Mouse (Mus musculus) embryonic facial prominence, embryonic 15.5 days (tissue): ENCODE results near the gene Mark3. TPM values are rescaled to one million over a fixed set of nuclear protein-coding genes. Genes with fewer than 3 reads are reported as not detected.

ENCODE experiments used
- ATAC-seq: fragments of 200-750 bp; cut with Nextera tagmentation; 2 replicates; pipeline ENCODE4 v1.8.0; 2017; ENCODE audit warnings: low read depth, moderate TSS enrichment; ENCODE audit not compliant: insufficient number of reproducible peaks, low FRiP score, low TSS enrichment
- H3K27ac ChIP-seq: fragments of 300-500 bp; sonication (generic); replicated peaks from 2 replicates; pipeline ENCODE4 v1.5.1; 2015; ENCODE audit warnings: mild to moderate bottlenecking, inconsistent platforms
- H3K27me3 ChIP-seq: fragments of 300-500 bp; sonication (generic); 2 replicates; pipeline ENCODE4 v1.6.1; 2015; ENCODE audit warnings: inconsistent platforms
- H3K36me3 ChIP-seq: fragments of 300-500 bp; sonication (generic); 2 replicates; pipeline ENCODE4 v1.6.1; 2015; ENCODE audit warnings: mild to moderate bottlenecking, inconsistent platforms
- H3K4me1 ChIP-seq: fragments of 300-500 bp; sonication (generic); 2 replicates; pipeline ENCODE4 v1.6.1; 2015; ENCODE audit warnings: inconsistent platforms
- H3K4me2 ChIP-seq: fragments of 300-500 bp; sonication (generic); replicated peaks from 2 replicates; pipeline ENCODE4 v1.6.1; 2015; ENCODE audit warnings: mild to moderate bottlenecking, inconsistent platforms
- H3K4me3 ChIP-seq: fragments of 300-500 bp; sonication (generic); replicated peaks from 2 replicates; pipeline ENCODE4 v1.5.1; 2015; ENCODE audit warnings: mild to moderate bottlenecking, inconsistent platforms
- H3K9ac ChIP-seq: fragments of 300-500 bp; sonication (generic); 2 replicates; pipeline ENCODE4 v1.6.1; 2015; ENCODE audit warnings: inconsistent platforms
- H3K9me3 ChIP-seq: fragments of 300-500 bp; sonication (generic); replicated peaks from 2 replicates; pipeline ENCODE4 v1.6.1; 2016; ENCODE audit warnings: inconsistent platforms
- WGBS: fragments of 180-500 bp; shearing (Covaris S2); methylation state at CpG from one replicate; pipeline ENCODE4 v1.1.7; 2015; 5-methylcytosine and 5-hydroxymethylcytosine counted together
- polyA plus RNA-seq: library from polyadenylated mRNA; unstranded; fragments of >200 nt; fragmentation: Nextera tagmentation; extraction: Ambion mirVana; gene quantifications from 2 replicates; pipeline ENCODE4 v1.2.1, GENCODE M21; 2015

The Mark3 gene
- polyA plus RNA-seq, 1 experiment from 2014 or later = 37.7 TPM

DNA sequence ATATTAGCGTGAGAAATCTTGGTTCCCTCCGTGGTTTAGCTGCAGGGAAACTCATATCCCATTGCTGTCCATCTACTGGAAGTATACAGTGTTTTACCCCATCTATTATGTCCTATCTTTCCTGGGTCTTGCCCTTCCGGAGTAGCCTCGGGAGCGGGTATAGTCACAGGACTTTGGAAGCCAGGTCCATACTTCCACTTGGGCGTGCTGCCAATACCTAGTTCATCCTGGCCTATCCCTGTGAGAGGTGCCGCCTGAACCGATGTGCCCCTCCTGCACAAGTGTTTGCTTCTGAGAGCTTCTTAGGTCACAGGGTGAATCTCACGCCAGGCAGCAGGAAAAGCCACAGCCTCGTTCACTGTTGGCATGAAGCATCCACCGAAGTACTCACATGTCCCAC, 115.1 kb downstream of the Mark3 start:
- Histone ChIP-seq H3K27me3 (no peaks in the 10 kb centered on the region), H3K36me3 (no peaks in the 10 kb centered on the region), H3K9me3 (no peaks in the 10 kb centered on the region), H3K9ac (no peak overlapping the region), H3K27ac (no peak overlapping the region), H3K4me2 (no peak overlapping the region), H3K4me1 (peaks cover 47% of the 10 kb centered on the region), H3K4me3 (no peak overlapping the region)
- ATAC-seq = no peak
- 71% methylated on average over 11 of the region's 11 CpGs for WGBS

DNA sequence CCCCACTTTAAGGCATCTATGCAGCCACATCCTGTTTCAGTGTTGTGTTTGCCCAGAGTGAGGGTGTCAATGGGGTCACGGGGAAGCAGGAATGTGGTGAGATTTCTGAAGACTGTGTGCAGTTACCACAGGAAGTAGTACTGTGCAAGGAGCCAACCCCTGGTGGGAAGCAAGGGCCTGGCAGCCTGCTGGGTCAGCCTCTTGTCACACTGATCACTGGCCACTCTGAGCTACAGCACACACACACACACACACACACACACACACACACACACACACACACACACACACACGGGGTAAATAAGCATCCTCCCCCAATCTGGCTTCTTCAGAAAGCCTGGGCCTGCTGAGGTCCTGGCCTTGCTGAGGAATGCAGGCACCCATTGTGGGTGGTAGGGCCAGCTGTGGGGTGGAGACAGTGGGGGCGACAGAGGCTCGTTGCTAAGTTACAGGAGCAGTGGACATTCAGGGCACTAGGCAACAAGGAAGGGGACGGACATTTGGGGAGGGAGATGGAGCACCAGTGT, 117.1 kb downstream of the Mark3 start:
- Histone ChIP-seq H3K27ac (peak overlapping the region; percentile 44; the same call in 1 of the 2 replicates), H3K9me3 (no peaks in the 10 kb centered on the region), H3K9ac (no peak overlapping the region), H3K4me3 (no peak overlapping the region), H3K27me3 (no peaks in the 10 kb centered on the region), H3K4me1 (peaks cover 65% of the 10 kb centered on the region), H3K4me2 (no peak overlapping the region), H3K36me3 (no peaks in the 10 kb centered on the region)
- ATAC-seq = no peak
- 31% methylated on average over 5 of the region's 5 CpGs for WGBS

DNA sequence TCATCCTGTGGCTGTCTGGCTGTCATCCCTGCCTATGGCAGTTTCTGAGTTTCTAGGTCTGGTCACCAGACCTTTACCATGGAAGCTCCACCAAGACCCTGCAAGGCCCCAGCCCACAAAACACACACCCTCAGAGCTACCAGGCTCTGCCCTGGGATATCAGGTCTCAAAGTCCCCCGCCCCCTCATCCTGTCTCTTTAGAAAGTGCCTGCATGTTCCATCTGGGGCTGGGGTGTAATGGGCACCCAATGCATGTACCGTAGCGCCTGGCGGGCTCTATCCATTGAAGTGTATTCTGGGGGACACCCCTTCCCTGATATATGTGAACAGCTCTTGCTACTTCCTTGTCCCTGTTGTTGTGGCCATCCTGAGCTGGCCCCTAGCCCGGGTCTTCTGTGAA, 118.6 kb downstream of the Mark3 start:
- Histone ChIP-seq H3K27ac (no peak overlapping the region), H3K36me3 (no peaks in the 10 kb centered on the region), H3K4me2 (no peak overlapping the region), H3K27me3 (no peaks in the 10 kb centered on the region), H3K4me1 (peaks cover 57% of the 10 kb centered on the region), H3K9me3 (no peaks in the 10 kb centered on the region), H3K9ac (no peak overlapping the region), H3K4me3 (no peak overlapping the region)
- ATAC-seq = no peak
- WGBS = 71% methylated on average over 5 of the region's 5 CpGs

DNA sequence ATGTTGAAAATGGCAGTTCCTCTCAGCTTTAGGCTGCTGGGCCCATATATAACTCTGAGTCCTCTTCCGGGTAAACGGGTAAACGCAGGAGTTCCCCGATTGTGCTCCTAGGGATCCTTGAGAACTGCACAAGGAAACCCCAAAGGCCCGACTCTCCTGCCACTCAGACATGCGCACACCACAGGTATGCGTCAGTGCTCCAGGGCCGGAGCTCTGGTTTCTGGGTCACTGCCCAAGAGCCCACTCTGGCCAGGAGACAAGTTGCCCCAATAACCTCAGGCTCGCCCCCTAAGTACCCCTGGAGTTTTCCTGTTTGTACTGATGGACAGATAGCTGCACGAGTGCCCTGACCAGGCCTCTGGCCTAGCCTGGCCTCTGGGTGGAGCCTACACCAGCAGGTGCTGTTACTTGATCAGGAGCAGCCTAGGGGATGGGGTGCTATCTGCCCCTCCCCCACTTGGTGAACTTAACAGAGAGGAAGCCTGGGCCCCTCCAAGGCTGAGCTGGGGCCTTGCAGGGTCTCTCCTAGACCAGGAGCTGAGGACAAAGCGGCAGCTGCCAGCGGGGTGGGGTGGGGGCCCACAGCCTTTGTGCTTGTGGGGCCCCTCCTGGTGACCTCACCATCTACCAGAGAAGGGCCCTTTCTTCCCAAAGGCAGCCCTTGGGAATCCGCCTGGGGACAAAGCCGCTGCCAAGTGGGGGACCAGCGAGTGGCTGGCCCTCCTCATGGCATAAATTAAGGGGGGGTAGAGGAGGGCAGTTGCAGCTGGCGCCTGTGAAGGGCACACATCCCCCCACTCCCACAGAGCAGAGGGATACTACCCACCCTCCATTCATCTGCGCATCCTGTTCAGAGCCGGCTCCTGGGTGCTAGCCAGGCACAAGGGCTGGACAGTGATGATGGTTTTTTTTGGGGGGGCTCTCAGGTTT, 119.3 kb downstream of the Mark3 start:
- Histone ChIP-seq H3K9ac (peak overlapping the region; percentile 12; the same call in 1 of the 2 replicates), H3K4me1 (peaks cover 53% of the 10 kb centered on the region), H3K27ac (peak overlapping the region; percentile 66), H3K27me3 (no peaks in the 10 kb centered on the region), H3K9me3 (no peaks in the 10 kb centered on the region), H3K4me2 (peak overlapping the region; percentile 34), H3K36me3 (no peaks in the 10 kb centered on the region), H3K4me3 (no peak overlapping the region)
- whole genome bisulfite sequencing = 38% methylated on average over 18 of the region's 18 CpGs
- peak; percentile 66 for ATAC-seq

DNA sequence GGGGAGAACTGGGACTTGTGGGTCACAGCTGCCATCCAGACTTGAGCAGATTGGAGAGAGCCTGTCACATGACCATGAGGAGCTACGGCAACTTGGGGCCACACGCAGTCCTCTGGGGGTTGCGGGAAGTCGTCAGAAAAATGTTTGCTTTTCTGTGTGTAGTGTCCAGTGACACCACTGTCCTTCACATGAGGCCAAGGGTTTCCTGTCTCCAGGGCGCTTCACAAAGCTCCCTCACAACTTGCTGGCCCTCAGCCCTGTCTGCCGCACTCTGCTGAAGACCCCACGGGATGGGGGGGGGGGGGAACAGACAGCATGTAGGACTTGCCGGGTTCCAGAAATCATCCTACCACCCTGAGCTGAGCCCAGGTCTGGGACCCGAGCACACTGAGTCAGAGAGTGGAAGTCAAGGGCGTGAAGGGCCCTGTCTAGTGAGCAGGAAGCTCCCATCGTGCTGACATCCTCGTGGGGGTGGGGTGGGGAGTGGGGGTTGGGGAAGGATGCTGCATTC, 120.0 kb downstream of the Mark3 start:
- no peaks in the 10 kb centered on the region for H3K27me3 ChIP-seq
- H3K27ac ChIP-seq = peak overlapping the region; percentile 66
- no peaks in the 10 kb centered on the region for H3K36me3 ChIP-seq
- H3K4me2 ChIP-seq = peak overlapping the region; percentile 34
- 0 out of 2 replicates have a peak overlapping the region, but pooled peaks have one; percentile 12 for H3K9ac ChIP-seq
- H3K4me1 ChIP-seq = peaks cover 53% of the 10 kb centered on the region
- 12% methylated on average over 12 of the region's 12 CpGs for WGBS
- ATAC-seq = no peak
- H3K9me3 ChIP-seq = no peaks in the 10 kb centered on the region
- H3K4me3 ChIP-seq = no peak overlapping the region

DNA sequence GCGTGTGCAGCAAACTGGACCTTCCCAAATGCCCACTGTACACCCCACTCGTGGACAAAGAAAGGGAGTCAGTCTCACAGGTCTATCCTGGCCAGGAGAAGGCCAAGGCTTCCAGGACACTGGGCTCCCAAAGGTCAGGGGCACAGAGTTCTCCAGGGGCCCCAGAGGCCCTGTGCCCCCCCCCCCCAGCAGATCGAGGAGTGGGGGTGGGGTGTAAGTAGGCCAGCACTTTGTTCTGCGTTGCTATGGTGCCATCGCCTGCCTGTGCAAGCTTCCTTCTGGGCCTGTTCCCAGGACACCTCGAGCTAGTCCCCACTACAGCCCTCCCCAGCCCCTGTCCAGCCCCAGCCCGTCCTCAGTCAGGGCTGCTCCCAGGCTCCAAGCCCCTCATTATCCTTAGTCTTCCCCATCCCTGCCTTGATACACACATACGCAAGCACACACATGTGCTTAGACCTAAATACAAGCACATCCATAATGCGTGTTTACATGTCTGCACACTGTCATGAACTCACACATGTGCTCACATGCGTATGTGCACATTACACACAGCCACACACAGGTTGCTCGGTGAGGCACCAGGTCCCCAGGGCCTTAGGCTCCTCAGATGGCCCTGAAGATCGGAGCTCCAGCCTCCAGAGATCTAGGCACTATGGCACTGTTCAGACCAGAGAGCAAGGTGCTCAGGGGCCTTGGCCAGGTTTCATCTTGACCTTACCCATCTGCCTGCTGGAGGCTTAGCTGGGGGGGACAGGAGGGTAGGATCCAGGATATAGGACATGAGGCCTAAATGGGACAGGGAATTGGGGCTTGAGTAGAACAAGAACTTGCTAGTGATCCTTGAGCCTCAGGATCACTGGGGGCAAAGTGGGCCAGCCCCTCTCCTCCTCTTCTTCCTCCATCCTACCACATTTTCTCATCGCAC, 120.8 kb downstream of the Mark3 start:
- no peak for ATAC-seq
- Histone ChIP-seq H3K9me3 (no peaks in the 10 kb centered on the region), H3K27ac (peak overlapping the region; percentile 66), H3K9ac (no peak overlapping the region), H3K27me3 (no peaks in the 10 kb centered on the region), H3K4me1 (peaks cover 53% of the 10 kb centered on the region), H3K4me3 (no peak overlapping the region), H3K4me2 (no peak overlapping the region), H3K36me3 (no peaks in the 10 kb centered on the region)
- WGBS = 53% methylated on average over 13 of the region's 13 CpGs

DNA sequence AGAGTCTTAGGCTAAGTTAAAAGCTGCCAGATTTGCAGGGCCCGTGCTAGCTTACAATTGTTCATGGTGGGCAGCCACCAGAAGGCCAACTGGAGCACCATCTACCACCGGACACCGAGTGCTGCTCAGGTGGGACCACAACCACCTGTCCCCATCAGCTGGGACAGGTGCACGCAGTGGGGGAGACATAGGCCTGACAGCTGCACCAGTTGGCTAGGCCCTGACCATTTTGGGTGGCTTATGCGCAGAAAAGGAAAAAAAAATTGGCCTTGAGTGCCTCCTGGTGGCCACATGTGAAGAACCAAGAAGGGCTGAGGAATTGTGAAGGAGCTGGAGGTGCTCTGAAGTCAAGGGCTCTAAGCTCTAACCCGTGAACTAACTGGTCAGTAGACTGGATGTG, 121.9 kb downstream of the Mark3 start:
- H3K9me3 ChIP-seq = no peaks in the 10 kb centered on the region
- no peaks in the 10 kb centered on the region for H3K36me3 ChIP-seq
- no peak for ATAC-seq

DNA sequence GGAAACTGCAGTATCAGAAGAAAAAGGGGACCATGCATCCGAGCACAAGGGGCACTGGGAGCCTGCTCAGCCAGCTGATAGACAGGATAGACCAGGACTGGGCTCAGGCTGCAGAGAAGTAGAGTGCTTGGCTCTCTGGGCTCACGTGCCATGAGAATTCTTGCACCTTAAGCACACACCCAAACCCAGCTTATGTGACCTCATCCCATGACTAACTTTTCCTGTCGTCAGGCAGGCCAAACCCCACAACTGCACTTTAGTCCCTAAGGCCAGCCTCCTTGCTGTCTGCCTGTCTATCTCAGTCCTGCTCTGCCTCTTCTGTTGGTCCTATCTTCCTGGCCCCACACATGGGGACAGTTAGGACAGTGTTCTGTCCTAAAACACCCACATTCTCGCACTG, 123.4 kb downstream of the Mark3 start:
- no peak overlapping the region for H3K4me3 ChIP-seq
- no peak overlapping the region for H3K4me2 ChIP-seq
- peaks cover 44% of the 10 kb centered on the region for H3K4me1 ChIP-seq
- H3K9me3 ChIP-seq = no peaks in the 10 kb centered on the region
- no peaks in the 10 kb centered on the region for H3K27me3 ChIP-seq
- ATAC-seq = no peak
- no peak overlapping the region for H3K9ac ChIP-seq
- H3K27ac ChIP-seq = no peak overlapping the region
- WGBS = 57% methylated on average over 4 of the region's 4 CpGs
- H3K36me3 ChIP-seq = no peaks in the 10 kb centered on the region

More for the DNA sequence above, 121.9 kb downstream of the Mark3 start:
- no peak overlapping the region for H3K9ac ChIP-seq
- 30% methylated on average over 6 of the region's 6 CpGs for WGBS
- H3K4me2 ChIP-seq = no peak overlapping the region
- H3K4me1 ChIP-seq = peaks cover 52% of the 10 kb centered on the region
- H3K27me3 ChIP-seq = no peaks in the 10 kb centered on the region
- peak overlapping the region; percentile 66; the same call in 1 of the 2 replicates for H3K27ac ChIP-seq
- no peak overlapping the region for H3K4me3 ChIP-seq

DNA sequence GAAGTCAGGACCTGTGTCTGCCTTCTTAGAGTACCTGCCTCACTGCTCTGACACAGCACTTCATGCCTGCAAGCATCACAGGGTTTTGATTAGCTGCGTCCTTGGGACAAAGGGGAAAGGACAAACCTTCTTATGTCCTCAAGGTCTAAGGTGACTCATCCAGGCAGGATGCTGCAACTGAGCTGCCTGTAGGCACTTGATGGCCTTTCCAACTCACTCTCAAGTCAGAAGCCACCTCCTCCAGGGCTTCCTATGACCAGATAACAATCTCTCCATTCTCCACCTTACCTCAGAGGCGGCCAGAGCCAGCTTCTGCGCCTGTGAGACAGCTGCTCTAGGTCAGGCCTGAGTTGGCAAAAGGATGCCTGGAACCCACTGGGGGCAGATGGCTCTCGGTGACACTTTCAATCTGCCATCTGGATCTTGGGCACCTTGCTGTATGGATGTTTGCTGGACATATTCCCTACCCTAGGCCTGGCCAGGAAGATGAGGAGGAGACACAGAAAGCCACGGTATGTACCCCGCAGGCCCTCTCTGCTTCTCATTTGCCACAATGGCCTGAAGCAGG, 124.1 kb downstream of the Mark3 start:
- Histone ChIP-seq H3K4me2 (no peak overlapping the region), H3K9ac (no peak overlapping the region), H3K4me3 (no peak overlapping the region), H3K36me3 (no peaks in the 10 kb centered on the region), H3K4me1 (peaks cover 37% of the 10 kb centered on the region), H3K9me3 (no peaks in the 10 kb centered on the region), H3K27me3 (no peaks in the 10 kb centered on the region), H3K27ac (no peak overlapping the region)
- WGBS = 60% methylated on average over 6 of the region's 6 CpGs
- no peak for ATAC-seq

DNA sequence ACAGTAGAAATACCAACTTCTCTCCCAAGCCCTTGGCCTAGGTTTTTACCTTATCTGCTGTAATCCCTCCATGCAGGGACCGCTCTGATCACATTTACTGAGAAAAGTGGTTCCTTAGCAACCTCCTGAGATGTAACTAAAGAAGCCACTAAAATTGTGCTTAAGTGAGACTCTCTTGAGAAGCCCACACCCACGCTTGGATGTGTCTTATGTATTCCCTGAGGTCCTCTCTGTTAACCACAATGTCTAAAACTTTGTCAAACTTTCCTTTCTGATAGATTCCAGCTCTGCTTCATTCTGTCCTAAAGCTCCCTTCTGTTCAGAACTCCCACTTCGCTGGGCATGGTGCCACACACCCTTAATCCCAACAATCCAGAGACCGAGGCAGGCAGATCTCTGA, 125.2 kb downstream of the Mark3 start:
- Histone ChIP-seq H3K27ac (no peak overlapping the region), H3K27me3 (no peaks in the 10 kb centered on the region), H3K9ac (no peak overlapping the region), H3K9me3 (no peaks in the 10 kb centered on the region), H3K4me1 (peaks cover 29% of the 10 kb centered on the region), H3K4me2 (no peak overlapping the region), H3K4me3 (no peak overlapping the region), H3K36me3 (no peaks in the 10 kb centered on the region)
- WGBS = 80% methylated on average over 4 of the region's 4 CpGs
- no peak for ATAC-seq
